Mouse (Mus musculus) lung, adult 18-20 months (tissue): ENCODE results near the gene Col25a1.

Experiments
- DNase-seq, 2 experiments: peaks; one replicate each; pipeline ENCODE4 v3.0.0; 2022; ENCODE audit warnings: mixed read lengths in 2 of 2

Col25a1 gene

DNA sequence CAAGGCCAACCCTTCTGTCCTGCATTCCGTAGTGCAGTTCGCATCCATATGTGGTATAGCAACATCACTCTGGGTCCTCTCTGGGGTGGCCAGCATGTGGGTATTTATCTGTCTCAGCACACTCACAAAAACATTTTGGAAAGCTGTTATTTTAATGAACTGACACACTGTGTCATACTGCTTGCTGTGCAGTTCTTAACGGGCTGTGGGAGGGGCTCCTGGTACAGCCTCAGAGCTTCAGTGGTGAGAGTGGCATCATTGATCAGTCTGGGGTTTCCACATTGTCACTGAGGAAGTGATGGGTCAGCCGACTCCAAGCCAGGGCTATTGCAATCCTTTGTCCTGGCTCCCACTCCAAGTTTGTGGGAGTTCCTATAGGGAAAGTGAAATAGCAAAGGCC is 255.9 kb downstream of the Col25a1 start:
- DNase-seq = no peak

DNA sequence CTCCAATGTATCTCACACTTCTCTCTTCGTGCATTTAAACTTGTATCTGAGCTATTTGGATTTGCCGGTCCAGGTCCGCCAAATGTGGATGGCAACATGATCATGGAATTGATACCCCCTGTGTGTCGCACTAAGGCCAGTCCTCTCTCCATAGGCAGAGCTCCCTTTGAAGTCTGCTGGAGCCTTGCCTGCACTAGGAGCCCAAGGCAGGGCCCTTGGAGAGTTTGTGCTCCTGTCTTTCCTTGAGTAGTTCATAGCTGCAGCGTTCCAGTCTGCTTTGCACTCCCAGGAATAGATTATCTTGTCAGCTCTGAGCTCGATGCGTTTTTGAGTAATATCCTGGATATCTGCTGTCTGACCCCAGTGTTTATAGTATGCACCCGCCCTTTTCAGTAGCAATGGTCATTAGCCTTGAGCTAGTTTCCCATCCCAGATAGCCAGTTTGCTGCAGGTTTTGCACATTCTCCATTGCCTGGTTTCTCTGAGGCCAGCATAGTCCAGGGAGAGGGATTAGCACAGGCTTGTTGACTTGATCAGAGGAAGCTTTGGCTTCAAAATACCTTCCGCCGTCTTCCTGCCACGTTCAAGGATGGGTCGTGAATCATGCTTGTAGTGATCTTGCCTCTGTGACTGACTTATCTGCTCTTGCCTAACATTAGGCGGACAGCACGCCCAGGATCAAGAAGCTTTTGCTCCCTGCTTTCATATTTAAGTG is 258.1 kb downstream of the Col25a1 start:
- DNase-seq = no peak

DNA sequence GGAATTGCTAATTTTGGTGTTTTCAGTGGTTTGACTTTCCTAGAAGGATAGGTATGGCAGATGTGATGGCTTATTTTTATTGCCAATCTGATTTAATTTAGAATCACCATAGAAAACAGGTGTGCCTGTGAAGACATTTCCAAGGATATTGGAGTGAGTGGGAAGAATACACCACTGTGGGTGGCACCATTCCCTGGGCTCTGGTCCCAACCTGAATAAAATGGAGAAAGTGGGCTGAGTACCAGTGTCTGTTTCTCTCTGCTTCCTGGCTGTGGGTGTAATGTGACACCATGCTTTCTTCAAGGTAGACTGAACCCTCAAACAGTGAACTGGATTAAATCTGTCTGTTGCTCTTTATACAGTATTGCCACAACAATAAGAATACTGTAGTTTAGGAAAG is 265.3 kb downstream of the Col25a1 start:
- no peak for DNase-seq

DNA sequence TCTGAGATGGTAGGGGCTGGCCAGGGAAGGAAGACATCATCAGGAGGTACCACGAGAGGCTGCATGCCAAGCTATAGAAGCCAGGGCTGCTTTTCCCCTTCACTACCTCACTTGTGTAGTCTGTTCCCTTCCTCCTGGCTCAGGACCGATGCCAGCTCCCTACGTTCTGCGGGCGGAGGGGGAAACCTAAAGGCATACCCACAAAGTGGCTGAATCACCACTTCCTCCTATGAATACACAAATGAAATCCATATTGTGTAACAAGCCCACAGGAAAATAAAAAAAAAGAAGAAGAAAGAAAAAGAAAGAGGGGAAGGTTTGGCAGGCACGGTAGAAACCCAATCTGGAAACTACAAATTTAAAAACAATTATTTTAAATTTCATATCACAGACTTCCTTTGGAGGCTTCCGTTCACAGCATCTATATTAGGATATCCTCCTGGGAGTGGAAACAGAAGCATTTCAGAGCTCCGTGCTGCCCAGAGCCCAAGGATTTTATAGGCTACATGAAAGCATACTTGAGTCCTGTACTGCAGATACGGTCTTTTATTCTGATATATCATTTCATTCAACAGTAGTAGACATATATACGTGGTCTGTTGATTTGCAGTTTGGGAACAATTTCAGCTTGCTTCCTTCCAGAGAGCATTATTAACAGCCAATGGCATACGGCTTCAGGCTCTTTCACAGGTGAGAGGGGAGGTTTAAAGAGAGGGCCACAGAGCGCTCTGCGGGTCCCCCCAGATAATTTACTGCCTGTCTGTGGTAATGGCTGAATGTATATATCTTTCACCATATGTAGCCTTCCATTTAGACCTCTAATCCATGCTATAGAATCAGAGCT is 269.6 kb downstream of the Col25a1 start:
- DNase-seq = peak; percentile 52 to 64

DNA sequence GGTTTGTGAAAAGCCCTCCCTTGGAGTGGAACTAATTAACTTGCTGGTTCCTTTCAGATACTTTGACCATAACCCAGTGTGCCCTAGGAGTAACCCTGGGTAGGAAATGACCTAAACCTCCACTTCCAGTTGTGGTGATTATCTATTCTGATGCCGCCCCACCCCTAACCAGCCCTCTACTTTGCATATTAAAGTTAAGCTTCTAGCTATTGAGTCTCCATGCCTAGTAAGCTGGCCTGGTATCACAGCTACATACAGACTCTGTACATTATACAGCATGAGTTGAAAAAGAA is 270.2 kb downstream of the Col25a1 start:
- no peak for DNase-seq

- no peak for DNase-seq
Measured at GRCm38 (mm10) chr3:130404525-130405409, 273.5 kb downstream of the Col25a1 start.

DNA sequence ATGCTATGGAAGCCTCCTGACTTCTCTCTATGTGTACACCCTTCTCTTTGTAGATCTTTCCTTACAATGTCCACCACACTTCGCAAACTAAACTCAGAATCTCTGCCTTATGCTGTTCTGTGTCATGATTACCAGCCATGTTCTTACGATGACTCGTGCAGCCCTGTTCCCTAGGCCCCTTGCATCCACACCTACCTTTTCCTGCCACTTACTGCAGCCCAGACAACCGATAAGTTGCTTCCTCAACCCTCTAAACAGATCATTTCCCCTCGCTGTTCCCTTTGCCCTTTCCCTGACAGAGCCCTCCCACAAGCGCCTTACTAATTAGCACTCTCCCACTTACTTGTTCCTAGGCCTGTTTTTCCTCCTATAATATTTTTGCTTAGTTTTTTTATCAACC is 275.9 kb downstream of the Col25a1 start:
- DNase-seq = no peak

DNA sequence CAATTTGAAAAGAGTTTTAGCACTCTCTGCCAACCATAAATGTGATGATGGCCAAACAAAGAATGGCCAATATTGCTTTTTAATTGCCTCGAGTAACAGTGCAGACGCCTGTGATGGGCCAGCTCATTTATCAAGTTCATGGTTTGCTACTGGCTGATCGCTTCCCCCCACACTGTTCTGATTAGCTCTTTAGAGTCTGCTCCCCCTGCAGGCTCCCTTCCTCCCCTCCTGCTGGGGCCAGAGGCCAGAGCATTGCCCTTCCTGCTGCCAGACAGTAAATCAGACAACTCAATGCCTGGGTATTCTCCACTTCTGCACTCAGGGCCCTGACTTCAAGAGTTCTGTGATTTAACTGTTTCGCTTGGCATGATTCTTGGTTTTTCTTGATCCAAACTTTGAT is 281.9 kb downstream of the Col25a1 start:
- no peak for DNase-seq

GRCm38 (mm10) chr3:130418951-130419350 is 287.6 kb downstream of the Col25a1 start:
- DNase-seq = no peak

DNA sequence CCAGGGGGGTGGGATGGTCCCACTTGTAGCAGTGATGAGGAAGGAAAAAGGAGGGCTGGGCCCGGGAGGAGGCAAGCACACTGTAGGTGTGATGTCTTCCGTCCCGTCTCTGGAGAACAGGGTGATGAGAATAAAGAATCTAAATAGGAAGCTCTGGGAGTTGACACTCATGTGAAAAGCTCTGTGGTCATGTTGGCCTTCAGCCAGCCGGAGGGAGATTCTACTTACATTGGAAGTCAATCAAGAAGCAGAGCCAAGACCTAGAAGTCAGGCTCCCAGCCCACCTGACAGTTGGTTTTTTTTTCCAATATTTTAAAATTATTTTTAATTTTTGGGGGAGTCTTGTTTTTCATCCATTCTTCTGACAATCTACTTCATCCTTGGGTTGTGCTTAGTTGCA is 297.5 kb downstream of the Col25a1 start:
- no peak for DNase-seq

DNA sequence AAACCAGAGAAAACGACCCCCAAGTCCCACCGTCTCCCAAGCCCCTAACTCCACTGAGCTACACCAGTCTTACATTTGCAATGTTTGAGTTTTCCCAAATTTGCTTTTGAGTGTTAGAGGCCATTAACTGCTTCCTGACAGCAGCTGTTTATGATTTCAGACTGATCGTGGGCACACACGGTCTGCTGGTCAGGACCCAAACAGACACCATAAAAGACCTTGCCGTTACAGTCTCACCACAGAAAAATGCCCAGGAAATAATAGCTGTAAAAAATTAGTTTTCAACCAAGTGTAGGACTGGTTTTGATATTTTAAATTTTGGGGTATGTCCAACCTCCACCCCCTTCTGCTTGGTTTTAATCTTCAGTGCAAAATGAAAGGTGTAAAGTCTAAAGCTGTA is 298.8 kb downstream of the Col25a1 start:
- DNase-seq = no peak

GRCm38 (mm10) chr3:130432818-130433217 is 301.5 kb downstream of the Col25a1 start:
- DNase-seq = no peak

- no peak for DNase-seq
Measured at GRCm38 (mm10) chr3:130436956-130437355, 305.7 kb downstream of the Col25a1 start.

- no peak for DNase-seq
Measured at GRCm38 (mm10) chr3:130439767-130440166, 308.5 kb downstream of the Col25a1 start.

- no peak for DNase-seq
Measured at GRCm38 (mm10) chr3:130440689-130441088, 309.4 kb downstream of the Col25a1 start.

- no peak for DNase-seq
Measured at GRCm38 (mm10) chr3:130443842-130444627, 312.7 kb downstream of the Col25a1 start.

GRCm38 (mm10) chr3:130449864-130450263 is 318.6 kb downstream of the Col25a1 start:
- DNase-seq = no peak

DNA sequence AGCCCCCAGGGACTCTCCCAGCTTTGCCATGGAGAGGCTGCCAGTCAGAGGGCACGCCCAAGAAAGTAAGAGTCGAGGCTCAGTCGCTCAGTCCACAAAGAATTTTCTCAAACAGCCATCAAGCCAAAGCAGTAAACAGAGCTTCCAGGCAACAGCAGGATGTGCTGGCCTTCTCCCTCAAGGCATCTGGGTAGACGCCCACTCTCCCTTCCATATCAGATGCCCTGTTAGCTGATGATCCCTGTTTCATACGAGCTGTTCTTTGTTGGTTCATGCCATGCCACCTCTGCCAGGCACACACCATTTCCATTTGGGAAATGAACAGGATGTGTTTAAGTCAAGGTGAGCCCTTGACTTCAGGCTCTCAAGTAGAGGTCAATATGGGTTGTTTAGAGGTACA is 334.1 kb downstream of the Col25a1 start:
- DNase-seq = no peak

- peak; percentile 11 to 47 for DNase-seq
Measured at GRCm38 (mm10) chr3:130473211-130473768, 342.0 kb downstream of the Col25a1 start.

DNA sequence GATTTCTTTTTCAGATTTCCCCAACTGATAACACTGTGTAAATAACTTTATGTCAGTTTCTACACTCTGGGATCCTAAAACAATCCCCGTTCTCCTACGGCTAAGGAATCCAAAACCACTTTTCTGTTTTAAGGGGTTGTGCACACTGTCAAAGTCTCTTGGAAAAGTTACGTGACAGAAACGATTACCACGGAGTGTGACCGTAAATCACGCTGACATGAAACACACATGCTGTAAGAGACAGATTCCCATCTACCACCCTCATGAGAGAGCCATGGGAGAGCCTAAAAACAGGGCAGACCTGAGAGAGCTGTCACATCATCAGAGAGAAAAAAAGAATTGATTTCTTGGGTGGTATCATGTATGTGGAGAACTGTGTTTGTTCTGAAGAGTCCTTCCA is 342.7 kb downstream of the Col25a1 start:
- DNase-seq = no peak

DNA sequence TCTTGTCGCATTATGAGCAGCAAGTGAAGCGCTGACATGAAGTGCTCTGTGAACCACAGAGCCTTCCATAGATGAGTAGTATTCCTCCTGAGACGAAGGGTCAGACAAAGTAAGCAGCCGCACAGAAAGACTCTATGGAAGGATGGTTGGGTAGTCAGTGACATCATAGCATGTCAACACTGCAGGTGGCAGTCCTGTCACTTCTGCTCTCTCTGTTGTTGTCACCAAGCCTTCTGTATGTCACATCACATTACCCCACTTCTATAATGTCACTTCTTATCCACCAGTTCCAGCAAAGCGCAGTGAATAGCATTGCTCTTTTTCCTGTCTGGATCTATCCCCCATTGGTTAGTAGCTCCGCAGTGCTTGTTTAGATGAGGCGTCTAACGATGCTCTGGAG is 351.2 kb downstream of the Col25a1 start:
- no peak for DNase-seq

DNA sequence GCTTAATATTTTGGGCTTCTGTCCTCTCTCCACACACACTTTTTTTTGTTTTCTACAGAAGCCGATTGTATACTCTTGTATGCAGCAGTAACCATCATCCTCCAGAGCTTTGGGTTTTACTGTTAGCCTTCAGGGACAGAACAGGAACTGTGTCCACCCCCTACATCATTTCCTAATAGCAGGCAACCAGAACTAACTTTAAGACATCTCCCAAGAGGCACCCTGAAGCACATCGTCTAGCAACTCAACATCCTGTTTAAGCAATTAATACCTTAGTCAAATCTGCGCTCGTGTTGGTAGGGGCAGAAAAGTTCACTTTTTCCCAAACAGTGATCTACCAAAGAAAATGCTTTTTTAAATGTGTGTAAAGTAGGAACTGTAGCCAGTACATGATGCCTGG is 357.5 kb downstream of the Col25a1 start:
- no peak for DNase-seq
